Mouse (Mus musculus) liver, adult 2 months (tissue): ENCODE measurements at regions not wholly inside any gene's neighbourhood (a gene's known extent, or its start where the extent isn't known, plus 50 kb on each side); places are given as distances from the start of the nearest gene placed in this dataset.

Experiments used
- CTCF ChIP-seq: fragments of 200-500 bp; IDR thresholded peaks from 2 replicates; pipeline ENCODE4 v1.5.1; 2011; ENCODE audit warnings: low read depth, low read length, control low read depth
- POLR2A ChIP-seq: fragments of 200-500 bp; IDR thresholded peaks from 2 replicates; pipeline ENCODE4 v1.6.1; 2011; ENCODE audit warnings: low read length, control low read depth; ENCODE audit not compliant: insufficient read depth; ENCODE audit errors: extremely low read depth

DNA sequence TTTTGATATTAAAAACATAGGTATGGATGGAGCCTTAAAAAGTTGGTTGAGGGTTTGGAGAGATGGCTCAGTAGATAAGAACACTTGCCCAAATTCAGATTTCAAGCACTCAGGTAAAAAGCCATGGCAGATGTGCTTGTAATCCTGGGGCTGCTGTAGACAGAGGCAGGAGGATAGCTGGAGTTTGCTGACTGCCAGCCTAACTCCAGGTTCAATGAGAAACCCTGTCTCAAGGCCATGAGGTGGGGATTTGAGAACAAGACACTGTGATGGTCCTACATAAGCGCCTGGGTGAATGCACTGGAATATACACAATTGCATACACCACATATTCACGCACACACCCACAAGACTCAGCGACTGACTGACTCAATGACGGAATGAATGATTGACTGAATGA lies 71.3 kb upstream of the Foxn3 start:
- TF ChIP-seq POLR2A (no peak), CTCF (no peak)
